Mouse (Mus musculus): ENCODE measurements around the gene Kmt2d.

Gene Kmt2d

GRCm38 (mm10) chr15:98793141-98793698 lies 77.8 kb downstream of the Kmt2d start:
- no peak for DNase-seq

- no peak for DNase-seq
These were observed 78.6 kb downstream of the Kmt2d start for GRCm38 (mm10) chr15:98792233-98793020.

- DNase-seq, result no peak
These were observed 79.2 kb downstream of the Kmt2d start for GRCm38 (mm10) chr15:98791771-98792170.

GRCm38 (mm10) chr15:98791221-98791620 lies 79.8 kb downstream of the Kmt2d start:
- no peak for DNase-seq

- no peak for DNase-seq
These were observed 80.2 kb downstream of the Kmt2d start for GRCm38 (mm10) chr15:98790761-98791160.

- peak in 1 of 2 experiments; percentile 37 for DNase-seq
These were observed 81.1 kb downstream of the Kmt2d start, which contains the start of gene Wnt1 for GRCm38 (mm10) chr15:98789661-98790535. Gene Wnt1, plus strand, starts transcription at chr15:98789857.

GRCm38 (mm10) chr15:98788972-98789660 lies 81.9 kb downstream of the Kmt2d start:
- no peak for DNase-seq

GRCm38 (mm10) chr15:98787930-98788329 lies 83.1 kb downstream of the Kmt2d start:
- DNase-seq, result no peak

GRCm38 (mm10) chr15:98785744-98786143 lies 85.3 kb downstream of the Kmt2d start:
- DNase-seq, result no peak
